Mouse (Mus musculus): ENCODE measurements around the gene Psmd14. TPM values are rescaled to one million over a fixed set of nuclear protein-coding genes. Genes with fewer than 3 reads are reported as not detected.

Psmd14 gene
- polyA plus RNA-seq, 1 experiment from 2014 or later, result 208 TPM

DNA sequence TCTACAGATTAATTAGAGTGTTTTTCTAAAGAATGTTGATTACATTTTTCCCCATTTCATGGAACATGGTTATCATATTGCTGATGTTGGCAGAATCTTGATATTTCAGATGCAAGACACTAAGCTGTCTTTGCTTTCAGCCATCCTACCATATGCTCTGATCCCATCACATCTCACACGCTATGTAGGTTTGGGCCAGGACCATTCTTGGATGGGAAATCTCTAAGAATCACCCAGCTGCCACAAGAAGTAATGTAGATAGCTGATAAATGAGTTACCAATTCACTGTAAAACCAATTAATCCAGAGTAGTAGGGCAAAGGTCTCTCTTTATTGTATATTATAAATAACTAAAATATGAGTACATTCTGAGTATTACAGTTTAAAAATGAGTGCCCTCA lies 86.6 kb downstream of the Psmd14 start:
- H3K4me2 ChIP-seq (replicated peaks; ENCODE audit: low read depth, low read length), result no peak overlapping the region
- 95% methylated on average over 1 of the region's 1 CpGs for WGBS
- no peaks in the 10 kb centered on the region for H3K4me1 ChIP-seq (ENCODE audit: control insufficient read depth, insufficient read depth, low read length)
- no peak overlapping the region for H3K4me3 ChIP-seq (ENCODE audit: low read length)
- H3K9ac ChIP-seq (ENCODE audit: low read depth, low read length), result no peak overlapping the region
- H3K27ac ChIP-seq (ENCODE audit: low read depth, low read length), result no peak overlapping the region
- no peaks in the 10 kb centered on the region for H3K9me3 ChIP-seq (ENCODE audit: control insufficient read depth, low read length)
- peaks cover 4% of the 10 kb centered on the region; the same call in 1 of the 2 replicates for H3K36me3 ChIP-seq (ENCODE audit: control insufficient read depth, insufficient read depth, low read length)
- H3K27me3 ChIP-seq (ENCODE audit: control insufficient read depth, insufficient read depth, low read length), result peaks cover 16% of the 10 kb centered on the region
- ATAC-seq (ENCODE audit: low FRiP score, low TSS enrichment), result no peak

DNA sequence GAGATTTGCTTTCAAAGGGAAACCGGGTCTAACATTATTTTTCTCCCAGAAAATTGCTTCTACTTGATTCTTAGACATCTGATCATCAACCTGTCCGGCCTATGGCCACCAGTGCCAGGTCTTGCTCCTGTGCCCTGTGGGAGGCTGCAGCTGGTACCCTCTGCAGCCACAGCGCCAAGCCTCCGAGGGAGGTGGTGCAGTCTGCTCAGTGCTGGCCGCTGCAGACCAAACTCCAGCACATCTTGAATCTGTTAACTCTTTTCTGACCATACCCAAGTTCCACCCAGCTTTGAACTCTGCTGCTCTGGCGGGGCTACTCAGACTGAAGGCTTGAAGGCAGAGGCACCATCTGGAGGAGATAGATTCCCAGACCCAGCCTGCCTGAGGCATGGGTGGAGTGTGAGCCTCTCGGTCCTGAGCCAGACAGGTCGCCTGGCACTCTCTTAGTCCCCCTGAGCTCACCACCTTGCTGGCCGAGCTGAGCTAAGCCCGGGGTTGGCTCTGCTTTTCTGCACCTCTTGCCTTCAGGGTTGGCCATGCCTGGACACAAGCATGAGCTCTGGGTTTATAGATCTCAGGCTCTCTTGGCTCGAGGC lies 91.3 kb downstream of the Psmd14 start, which contains the start of gene Tbr1:
Gene Tbr1 (plus strand): TSS at position 275 of the 596 bp plus-strand sequence.
- peak; percentile 59; the same call in 1 of the 2 replicates for ATAC-seq (ENCODE audit: low FRiP score, low TSS enrichment)

GRCm38 (mm10) chr2:61803443-61804367 lies 92.2 kb downstream of the Psmd14 start:
- Histone ChIP-seq H3K27me3 (ENCODE audit: control insufficient read depth, insufficient read depth, low read length) (peaks cover 53% of the 10 kb centered on the region), H3K9me3 (ENCODE audit: control insufficient read depth, low read length) (no peaks in the 10 kb centered on the region), H3K4me2 (replicated peaks; ENCODE audit: low read depth, low read length) (no peak overlapping the region), H3K36me3 (ENCODE audit: control insufficient read depth, insufficient read depth, low read length) (peaks cover 4% of the 10 kb centered on the region; the same call in 1 of the 2 replicates), H3K4me1 (ENCODE audit: control insufficient read depth, insufficient read depth, low read length) (no peaks in the 10 kb centered on the region), H3K27ac (ENCODE audit: low read depth, low read length) (no peak overlapping the region), H3K4me3 (ENCODE audit: low read length) (no peak overlapping the region), H3K9ac (ENCODE audit: low read depth, low read length) (no peak overlapping the region)
- ATAC-seq (ENCODE audit: low FRiP score, low TSS enrichment), result no peak
- WGBS, result 1% methylated on average over 29 of the region's 29 CpGs

More for the DNA sequence above, 91.3 kb downstream of the Psmd14 start, which contains the start of gene Tbr1:
- H3K4me1 ChIP-seq (ENCODE audit: control insufficient read depth, insufficient read depth, low read length), result no peaks in the 10 kb centered on the region
- H3K27me3 ChIP-seq (ENCODE audit: control insufficient read depth, insufficient read depth, low read length), result peaks cover 47% of the 10 kb centered on the region
- peaks cover 4% of the 10 kb centered on the region; the same call in 1 of the 2 replicates for H3K36me3 ChIP-seq (ENCODE audit: control insufficient read depth, insufficient read depth, low read length)
- no peak within 1 kb of the TSS for H3K27ac ChIP-seq (ENCODE audit: low read depth, low read length)
- H3K9ac ChIP-seq (ENCODE audit: low read depth, low read length), result no peak within 1 kb of the TSS
- no peaks in the 10 kb centered on the region for H3K9me3 ChIP-seq (ENCODE audit: control insufficient read depth, low read length)
- H3K4me2 ChIP-seq (replicated peaks; ENCODE audit: low read depth, low read length), result no peak within 1 kb of the TSS
- 5% methylated on average over 11 of the region's 11 CpGs for WGBS
- H3K4me3 ChIP-seq (ENCODE audit: low read length), result no peak within 1 kb of the TSS

GRCm38 (mm10) chr2:61804382-61804840 lies 92.9 kb downstream of the Psmd14 start:
- no peak overlapping the region for H3K4me2 ChIP-seq (replicated peaks; ENCODE audit: low read depth, low read length)
- 1% methylated on average over 10 of the region's 10 CpGs for WGBS
- ATAC-seq (ENCODE audit: low FRiP score, low TSS enrichment), result no peak
- H3K9ac ChIP-seq (ENCODE audit: low read depth, low read length), result no peak overlapping the region
- H3K36me3 ChIP-seq (ENCODE audit: control insufficient read depth, insufficient read depth, low read length), result peaks cover 4% of the 10 kb centered on the region; the same call in 1 of the 2 replicates
- no peak overlapping the region for H3K4me3 ChIP-seq (ENCODE audit: low read length)
- H3K4me1 ChIP-seq (ENCODE audit: control insufficient read depth, insufficient read depth, low read length), result no peaks in the 10 kb centered on the region
- H3K9me3 ChIP-seq (ENCODE audit: control insufficient read depth, low read length), result no peaks in the 10 kb centered on the region
- H3K27me3 ChIP-seq (ENCODE audit: control insufficient read depth, insufficient read depth, low read length), result peaks cover 57% of the 10 kb centered on the region
- H3K27ac ChIP-seq (ENCODE audit: low read depth, low read length), result no peak overlapping the region

DNA sequence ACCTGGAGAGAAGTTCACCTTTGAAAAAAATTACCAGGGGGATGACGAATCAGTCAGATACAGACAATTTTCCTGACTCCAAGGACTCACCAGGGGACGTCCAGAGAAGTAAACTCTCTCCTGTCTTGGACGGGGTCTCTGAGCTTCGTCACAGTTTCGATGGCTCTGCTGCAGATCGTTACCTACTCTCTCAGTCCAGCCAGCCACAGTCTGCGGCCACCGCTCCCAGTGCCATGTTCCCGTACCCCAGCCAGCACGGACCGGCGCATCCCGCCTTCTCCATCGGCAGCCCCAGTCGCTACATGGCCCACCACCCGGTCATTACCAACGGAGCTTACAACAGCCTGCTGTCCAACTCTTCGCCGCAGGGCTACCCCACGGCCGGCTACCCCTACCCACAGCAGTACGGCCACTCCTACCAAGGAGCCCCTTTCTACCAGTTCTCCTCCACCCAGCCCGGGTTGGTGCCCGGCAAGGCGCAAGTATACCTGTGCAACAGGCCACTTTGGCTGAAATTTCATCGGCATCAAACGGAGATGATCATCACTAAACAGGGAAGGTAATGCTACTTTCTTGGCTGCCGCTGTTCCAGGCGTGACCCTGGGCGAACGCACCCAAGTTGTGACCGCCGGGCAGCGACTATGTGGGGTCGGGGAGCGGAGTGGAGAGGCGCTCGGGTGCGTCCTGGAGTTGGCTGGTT lies 93.5 kb downstream of the Psmd14 start:
- Histone ChIP-seq H3K4me2 (replicated peaks; ENCODE audit: low read depth, low read length) (no peak overlapping the region), H3K27me3 (ENCODE audit: control insufficient read depth, insufficient read depth, low read length) (peaks cover 63% of the 10 kb centered on the region), H3K4me1 (ENCODE audit: control insufficient read depth, insufficient read depth, low read length) (no peaks in the 10 kb centered on the region), H3K9me3 (ENCODE audit: control insufficient read depth, low read length) (no peaks in the 10 kb centered on the region), H3K9ac (ENCODE audit: low read depth, low read length) (no peak overlapping the region), H3K4me3 (ENCODE audit: low read length) (peak overlapping the region; percentile 12; the same call in 1 of the 2 replicates), H3K36me3 (ENCODE audit: control insufficient read depth, insufficient read depth, low read length) (peaks cover 2% of the 10 kb centered on the region; the same call in 1 of the 2 replicates), H3K27ac (ENCODE audit: low read depth, low read length) (no peak overlapping the region)
- ATAC-seq (ENCODE audit: low FRiP score, low TSS enrichment), result peak; percentile 37; the same call in 1 of the 2 replicates
- WGBS, result 1% methylated on average over 39 of the region's 39 CpGs

GRCm38 (mm10) chr2:61805541-61806345 lies 94.2 kb downstream of the Psmd14 start:
- no peaks in the 10 kb centered on the region for H3K36me3 ChIP-seq (ENCODE audit: control insufficient read depth, insufficient read depth, low read length)
- under 1% methylated on average over 39 of the region's 39 CpGs for WGBS
- H3K27ac ChIP-seq (ENCODE audit: low read depth, low read length), result no peak overlapping the region
- no peak overlapping the region for H3K4me2 ChIP-seq (replicated peaks; ENCODE audit: low read depth, low read length)
- H3K27me3 ChIP-seq (ENCODE audit: control insufficient read depth, insufficient read depth, low read length), result peaks cover 70% of the 10 kb centered on the region
- 0 out of 2 replicates have a peak, but pooled peaks have one; percentile 41 for ATAC-seq (ENCODE audit: low FRiP score, low TSS enrichment)
- H3K4me3 ChIP-seq (ENCODE audit: low read length), result peak overlapping the region; percentile 12; the same call in 1 of the 2 replicates
- H3K9me3 ChIP-seq (ENCODE audit: control insufficient read depth, low read length), result no peaks in the 10 kb centered on the region
- H3K4me1 ChIP-seq (ENCODE audit: control insufficient read depth, insufficient read depth, low read length), result no peaks in the 10 kb centered on the region
- no peak overlapping the region for H3K9ac ChIP-seq (ENCODE audit: low read depth, low read length)

DNA sequence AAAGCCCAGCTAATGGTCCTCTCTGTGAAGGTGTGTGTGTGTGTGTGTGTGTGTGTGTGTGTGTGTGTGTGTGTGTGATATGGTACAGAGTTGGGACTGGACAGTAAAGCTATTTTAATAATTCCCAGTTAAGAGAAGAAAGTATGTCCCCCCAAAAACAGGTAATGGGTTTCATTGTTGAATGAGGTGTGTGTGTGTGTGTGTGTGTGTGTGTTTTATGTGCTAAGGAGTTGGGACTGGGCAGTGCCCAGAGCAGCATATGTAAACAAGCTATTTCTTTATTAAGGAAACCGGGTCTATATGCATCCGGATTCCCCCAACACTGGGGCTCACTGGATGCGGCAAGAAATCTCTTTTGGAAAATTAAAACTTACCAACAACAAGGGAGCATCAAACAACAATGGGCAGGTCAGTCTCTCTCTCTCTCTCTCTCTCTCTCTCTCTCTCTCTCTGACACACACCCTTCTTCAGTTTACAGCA lies 94.9 kb downstream of the Psmd14 start:
- H3K36me3 ChIP-seq (ENCODE audit: control insufficient read depth, insufficient read depth, low read length), result no peaks in the 10 kb centered on the region
- H3K4me2 ChIP-seq (replicated peaks; ENCODE audit: low read depth, low read length), result no peak overlapping the region
- no peak overlapping the region for H3K9ac ChIP-seq (ENCODE audit: low read depth, low read length)
- H3K27ac ChIP-seq (ENCODE audit: low read depth, low read length), result no peak overlapping the region
- H3K4me1 ChIP-seq (ENCODE audit: control insufficient read depth, insufficient read depth, low read length), result no peaks in the 10 kb centered on the region
- H3K4me3 ChIP-seq (ENCODE audit: low read length), result no peak overlapping the region
- ATAC-seq (ENCODE audit: low FRiP score, low TSS enrichment), result no peak
- WGBS, result 2% methylated on average over 3 of the region's 3 CpGs
- peaks cover 74% of the 10 kb centered on the region for H3K27me3 ChIP-seq (ENCODE audit: control insufficient read depth, insufficient read depth, low read length)
- no peaks in the 10 kb centered on the region for H3K9me3 ChIP-seq (ENCODE audit: control insufficient read depth, low read length)

DNA sequence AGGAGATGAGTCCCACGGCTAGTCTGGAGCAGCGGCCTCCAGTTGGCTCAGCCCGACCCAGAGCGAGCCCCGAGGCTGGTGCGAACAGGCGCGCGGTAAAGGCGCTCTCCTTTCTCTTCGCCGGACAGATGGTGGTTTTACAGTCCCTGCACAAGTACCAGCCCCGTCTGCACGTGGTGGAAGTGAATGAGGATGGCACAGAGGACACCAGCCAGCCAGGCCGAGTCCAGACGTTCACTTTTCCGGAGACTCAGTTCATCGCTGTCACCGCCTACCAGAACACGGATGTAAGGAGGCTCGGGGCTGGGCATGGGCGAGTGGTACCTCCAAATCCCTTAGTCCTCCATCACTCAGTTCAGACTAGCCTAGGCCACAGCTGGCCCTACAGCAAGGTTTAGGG lies 95.7 kb downstream of the Psmd14 start:
- WGBS, result 0% methylated on average over 22 of the region's 22 CpGs
- Histone ChIP-seq H3K4me3 (ENCODE audit: low read length) (no peak overlapping the region), H3K4me2 (replicated peaks; ENCODE audit: low read depth, low read length) (no peak overlapping the region), H3K9ac (ENCODE audit: low read depth, low read length) (no peak overlapping the region), H3K27me3 (ENCODE audit: control insufficient read depth, insufficient read depth, low read length) (peaks cover 77% of the 10 kb centered on the region), H3K9me3 (ENCODE audit: control insufficient read depth, low read length) (no peaks in the 10 kb centered on the region), H3K27ac (ENCODE audit: low read depth, low read length) (no peak overlapping the region), H3K36me3 (ENCODE audit: control insufficient read depth, insufficient read depth, low read length) (no peaks in the 10 kb centered on the region), H3K4me1 (ENCODE audit: control insufficient read depth, insufficient read depth, low read length) (no peaks in the 10 kb centered on the region)
- ATAC-seq (ENCODE audit: low FRiP score, low TSS enrichment), result no peak
